Mouse (Mus musculus) gonadal fat pad, adult 2 months (tissue): ENCODE results near the gene Klc4. TPM values are rescaled to one million over a fixed set of nuclear protein-coding genes. Genes with fewer than 3 reads are reported as not detected.

Experiments used
- DNase-seq: peaks from one replicate; pipeline ENCODE4 v3.0.0-alpha.2; 2012; ENCODE audit warnings: low read depth
- polyA plus RNA-seq: library from polyadenylated mRNA; depleted of rRNA; stranded (reverse); fragments of >200 nt; gene quantifications from 2 replicates; pipeline ENCODE4 v1.2.3, GENCODE M21; 2012

Klc4 gene
- polyA plus RNA-seq, 1 experiment: 20.2 TPM

DNA sequence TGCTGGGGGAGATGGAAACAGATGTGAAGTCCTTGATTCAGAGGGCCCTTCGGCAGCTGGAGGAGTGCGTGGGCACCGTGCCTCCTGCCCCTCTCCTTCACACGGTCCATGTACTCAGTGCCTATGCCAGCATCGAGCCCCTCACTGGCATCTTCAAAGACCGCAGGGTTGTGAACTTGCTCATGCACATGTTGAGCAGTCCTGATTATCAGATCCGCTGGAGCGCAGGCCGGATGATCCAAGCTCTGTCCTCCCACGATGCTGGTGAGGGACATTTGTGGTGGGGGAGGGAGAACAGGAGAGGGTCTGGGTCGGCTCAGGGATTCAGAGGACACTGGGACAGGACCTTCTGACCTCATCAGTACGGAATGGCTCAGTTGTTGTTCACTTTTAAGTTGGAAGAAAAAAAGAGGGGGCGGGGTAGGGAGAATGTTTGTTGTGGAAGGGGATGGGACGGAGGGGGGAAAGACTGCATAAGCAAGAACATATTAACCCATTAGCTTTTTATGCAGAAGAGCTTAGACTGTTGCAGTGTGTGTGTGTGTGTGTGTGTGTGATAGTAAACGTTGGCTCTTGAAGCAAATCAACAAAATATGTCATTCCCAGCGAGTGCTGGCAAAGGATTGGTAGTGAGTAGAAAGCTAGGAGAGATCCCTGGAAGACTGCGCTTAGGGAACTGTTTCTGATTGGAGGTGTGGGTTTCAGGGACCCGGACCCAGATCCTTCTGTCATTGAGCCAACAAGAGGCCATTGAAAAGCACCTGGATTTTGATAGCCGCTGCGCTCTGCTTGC, 6.1 kb upstream of the Klc4 start:
- DNase-seq: no peak

DNA sequence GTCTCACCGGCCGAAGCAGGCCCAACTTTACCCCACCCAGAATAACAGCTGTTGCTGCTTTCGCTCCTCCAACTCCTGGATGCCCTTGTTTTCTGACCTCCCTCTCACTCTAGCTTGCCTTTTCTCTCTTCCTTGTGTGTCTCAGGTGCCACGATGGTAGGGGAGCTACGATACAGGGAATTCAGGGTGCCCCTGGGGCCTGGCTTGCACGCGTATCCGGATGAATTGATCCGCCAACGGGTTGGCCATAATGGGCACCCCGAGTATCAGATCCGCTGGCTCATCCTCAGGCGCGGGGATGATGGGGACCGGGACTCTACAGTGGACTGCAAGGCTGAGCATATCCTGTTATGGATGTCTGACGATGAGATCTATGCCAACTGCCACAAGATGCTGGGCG, 5.5 kb upstream of the Klc4 start:
- DNase-seq: no peak

DNA sequence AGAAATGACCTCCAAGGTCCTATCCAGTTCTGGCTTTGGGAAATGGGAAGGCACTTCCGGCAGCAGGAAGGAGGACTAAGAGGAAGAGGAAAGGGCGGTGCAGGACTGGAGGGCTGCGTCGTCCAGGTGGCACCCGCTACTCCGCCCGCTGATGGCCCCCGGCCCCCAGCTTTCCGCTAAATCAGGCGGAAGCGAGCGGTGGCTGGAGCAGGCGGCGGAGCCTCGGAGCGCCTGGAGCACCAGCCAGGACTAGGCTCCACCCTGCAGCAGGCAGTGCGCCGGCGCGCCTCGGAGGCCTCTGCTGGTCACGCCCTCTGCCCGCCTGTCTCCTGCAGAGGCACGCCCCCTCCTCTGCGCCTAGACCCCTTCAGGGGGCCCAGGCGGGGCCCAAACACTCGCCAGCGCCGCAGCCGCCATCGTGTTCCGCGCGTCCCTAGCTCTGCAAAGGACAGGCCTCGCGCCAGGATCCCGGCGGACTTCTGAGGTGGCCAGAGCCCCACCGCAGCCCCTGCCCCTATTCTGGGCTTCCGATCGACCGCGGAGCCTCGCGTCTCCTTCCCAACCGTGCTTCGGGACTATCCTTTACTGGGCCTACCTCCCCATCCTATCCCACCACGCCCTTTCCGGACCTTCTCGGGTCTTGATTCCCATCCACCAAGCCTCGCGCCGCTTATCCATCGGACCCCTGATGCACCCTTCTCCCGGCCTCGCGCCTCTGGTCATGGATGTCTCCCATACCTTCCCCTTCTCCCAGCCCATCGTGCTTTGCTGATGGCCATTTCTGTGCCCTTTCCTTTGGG, 4.6 kb upstream of the Klc4 start, which contains the start of gene Cul7:
Gene Cul7 (plus strand): TSS at position 106 of the 800 bp plus-strand sequence.
- DNase-seq: no peak

DNA sequence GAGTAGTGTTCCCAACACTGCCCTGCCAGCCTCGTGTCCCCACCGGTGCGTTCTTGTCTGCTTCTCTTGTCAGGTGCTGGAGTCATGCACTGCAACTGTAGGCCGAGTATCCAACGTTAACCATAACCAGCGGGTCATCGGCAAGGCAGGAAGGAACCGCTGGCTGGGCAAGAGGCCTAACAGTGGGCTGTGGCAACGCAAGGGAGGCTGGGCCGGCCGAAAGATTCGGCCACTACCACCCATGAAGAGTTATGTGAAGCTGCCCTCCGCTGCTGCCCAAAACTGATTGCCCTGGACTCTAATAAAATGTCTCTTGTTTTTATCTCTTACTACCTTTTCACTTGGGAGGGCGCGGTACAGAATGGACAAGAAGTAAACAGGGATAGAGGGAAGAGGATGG, 4.0 kb upstream of the Klc4 start:
- DNase-seq: no peak

DNA sequence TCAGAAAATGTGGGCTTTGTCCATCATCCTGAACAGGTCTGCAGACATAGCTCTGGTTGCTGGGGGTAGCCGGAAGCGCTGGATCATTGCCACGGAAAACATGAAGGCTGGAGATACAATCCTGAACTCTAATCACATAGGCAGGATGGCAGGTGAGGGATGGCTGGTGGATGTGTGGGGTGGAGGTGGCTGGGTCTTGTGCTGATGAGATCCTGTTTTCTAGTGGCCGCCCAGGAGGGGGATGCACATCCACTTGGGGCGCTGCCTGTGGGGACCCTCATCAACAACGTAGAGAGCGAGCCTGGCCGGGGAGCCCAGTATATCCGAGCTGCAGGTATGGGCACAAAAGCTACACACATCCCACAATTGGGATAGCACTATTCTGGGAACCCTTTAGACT, 2.6 kb upstream of the Klc4 start:
- no peak for DNase-seq

DNA sequence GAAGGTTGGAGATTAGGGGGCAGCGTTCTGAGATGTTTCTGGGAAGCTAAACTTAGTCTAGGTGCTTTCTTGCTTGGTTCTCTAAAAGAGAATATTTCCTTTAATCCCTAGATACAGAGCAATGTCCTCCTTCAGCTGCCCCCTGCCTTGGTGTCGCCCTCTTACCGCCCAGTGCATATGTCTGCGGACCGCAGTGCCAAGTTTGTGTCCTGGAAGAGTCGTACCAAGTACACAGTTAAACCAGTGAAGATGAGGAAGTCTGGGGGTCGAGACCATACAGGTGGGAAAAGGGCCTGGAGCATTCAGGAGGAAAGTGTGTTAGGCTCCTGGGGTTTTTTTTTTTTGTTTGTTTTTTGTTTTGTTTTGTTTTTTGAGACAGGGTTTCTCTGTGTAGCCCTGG, 1.5 kb upstream of the Klc4 start:
- DNase-seq: no peak

DNA sequence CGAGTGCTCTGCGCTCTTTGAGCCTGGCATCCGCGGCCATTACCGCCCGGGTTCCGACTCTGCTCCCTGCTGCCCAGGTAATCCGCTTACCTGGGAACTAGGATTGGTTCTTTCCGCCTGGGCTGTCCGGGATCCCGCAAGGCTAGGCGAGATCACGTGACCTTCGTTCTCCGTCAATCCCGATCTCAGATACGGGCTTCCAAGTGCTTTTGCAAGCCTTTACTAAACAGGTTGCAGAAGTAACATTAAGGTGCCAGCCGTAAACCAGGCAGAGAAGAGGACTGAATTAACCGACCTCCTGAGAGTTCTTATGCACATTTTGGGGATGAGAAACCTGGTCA, 470 bp upstream of the Klc4 start:
- no peak for DNase-seq

DNA sequence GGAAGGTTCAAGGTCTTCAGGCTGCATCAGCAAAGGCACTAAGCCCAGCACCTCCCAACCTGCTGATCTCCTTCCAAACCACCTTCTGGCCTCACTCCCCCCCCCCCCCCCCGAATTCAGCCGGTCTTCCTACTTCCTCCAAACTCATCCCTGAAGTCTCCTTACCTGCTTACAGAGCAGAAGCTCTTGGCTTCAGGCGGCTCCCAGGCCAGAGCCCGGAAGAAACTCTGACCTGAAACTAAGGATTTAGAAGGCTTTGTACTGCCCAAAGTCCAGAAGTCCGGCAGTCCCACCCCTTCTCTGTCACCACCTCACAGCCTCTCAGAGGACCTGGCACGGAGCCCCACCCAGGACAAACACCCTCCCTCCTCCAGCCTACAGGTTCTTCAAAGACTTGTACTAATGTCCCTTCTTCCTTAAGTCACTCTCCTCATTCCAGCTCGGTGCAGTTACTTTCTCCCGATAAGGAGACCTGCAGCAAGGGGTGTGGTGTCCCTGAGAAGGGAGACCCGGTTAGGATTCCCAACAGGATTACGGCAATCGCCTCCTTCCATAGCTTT, 826 bp downstream of the Klc4 start:
- no peak for DNase-seq

DNA sequence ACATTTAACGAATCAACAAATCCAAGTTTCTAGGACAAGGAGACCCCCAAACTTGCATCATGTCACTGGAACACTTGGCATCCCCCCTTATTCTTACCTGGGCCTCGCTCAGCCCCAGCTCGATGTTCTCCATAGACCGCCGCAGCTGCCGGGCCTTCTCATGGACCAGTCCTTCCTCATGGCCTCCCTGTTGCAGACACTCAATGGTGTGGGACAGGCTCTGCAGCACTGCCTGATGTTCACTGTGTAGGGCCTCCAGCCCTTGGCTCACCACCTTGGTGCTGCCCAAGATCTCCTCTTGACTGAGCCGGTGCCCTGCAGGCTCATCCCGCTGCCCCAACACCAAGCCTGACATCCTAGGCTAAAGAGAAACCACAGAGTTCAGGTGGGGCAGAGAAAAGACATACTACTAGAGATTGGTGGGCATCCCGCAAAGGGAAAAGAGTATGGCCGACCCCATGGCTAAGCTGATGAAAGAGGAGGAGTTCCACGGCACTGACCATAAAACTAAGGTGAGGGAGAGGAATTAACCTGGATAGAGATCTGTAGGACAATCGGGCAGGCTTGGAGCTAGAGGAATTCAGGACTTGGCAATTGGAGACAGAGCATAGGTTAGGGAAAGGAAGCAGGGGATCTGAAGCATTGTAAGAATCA, 1.5 kb downstream of the Klc4 start:
- no peak for DNase-seq

DNA sequence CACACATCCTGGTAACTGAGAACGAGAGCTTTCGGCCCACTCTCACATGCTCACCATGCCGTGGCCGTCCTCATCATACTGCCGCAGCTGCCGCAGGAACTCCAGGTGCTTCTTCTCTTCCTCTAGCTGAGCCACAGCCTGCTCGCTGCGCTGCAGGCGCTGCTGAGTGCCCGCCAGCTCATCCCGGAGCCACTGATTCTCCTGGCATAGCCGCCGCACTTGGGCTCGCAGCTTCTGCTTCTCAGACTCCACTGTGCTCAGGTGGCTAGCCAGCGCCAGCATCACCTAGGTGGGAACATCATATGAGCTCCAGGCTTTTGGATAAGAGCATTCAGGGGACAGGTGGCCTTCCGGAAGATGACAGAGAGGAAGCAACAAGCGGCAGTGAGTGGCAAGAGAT, 3.8 kb downstream of the Klc4 start:
- no peak for DNase-seq

DNA sequence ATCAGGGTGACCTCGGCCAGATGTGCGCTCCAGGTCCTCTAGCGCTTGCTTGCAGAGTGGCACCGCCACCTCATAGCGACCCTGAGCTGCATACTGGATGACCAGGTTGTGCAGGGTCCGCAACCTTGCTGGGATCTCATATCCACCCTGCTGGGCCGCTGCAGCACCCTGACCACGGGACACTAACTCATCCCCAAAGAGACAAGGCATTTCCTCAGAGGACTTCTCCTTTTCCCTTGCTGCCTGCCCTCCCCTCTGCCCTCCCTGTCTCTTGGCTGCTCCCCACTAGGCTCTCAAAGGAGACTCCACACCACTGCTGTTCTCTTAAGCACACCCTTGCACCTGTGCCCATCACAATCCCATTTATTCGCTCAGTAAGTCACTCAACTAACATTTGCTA, 5.9 kb downstream of the Klc4 start:
- no peak for DNase-seq

DNA sequence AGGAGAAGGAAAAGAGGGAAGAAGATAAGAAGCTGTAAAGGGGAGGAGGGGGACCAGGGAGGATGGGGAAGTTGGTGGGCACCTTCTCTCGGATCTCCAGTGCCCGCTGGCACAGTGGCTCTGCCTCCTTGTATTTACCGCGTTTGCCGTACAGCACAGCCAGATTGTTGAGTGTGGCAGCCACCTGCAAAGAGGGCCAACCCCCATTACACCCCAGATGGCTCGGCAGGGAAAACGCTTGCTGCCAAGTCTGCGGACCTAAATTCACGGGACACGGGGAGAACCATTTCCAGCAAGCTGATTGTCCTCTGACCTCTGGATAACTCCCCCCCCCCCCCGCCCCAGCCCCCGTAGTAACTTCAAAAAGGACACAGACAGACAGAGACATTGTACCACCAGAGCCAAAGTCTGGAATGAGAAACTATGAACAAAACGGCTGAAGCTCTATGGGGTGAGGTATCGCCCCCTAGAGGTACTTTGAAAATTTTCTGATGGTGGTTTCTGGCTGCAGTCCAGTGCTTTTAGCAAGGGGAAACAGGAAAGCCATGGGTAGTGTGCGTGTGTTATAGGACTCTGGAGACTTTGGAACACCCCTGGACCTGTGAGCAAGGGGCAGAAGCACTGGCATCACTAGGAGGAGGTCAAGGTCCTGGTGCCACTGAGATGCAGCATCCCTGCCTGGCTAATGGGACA, 8.8 kb downstream of the Klc4 start:
- no peak for DNase-seq

DNA sequence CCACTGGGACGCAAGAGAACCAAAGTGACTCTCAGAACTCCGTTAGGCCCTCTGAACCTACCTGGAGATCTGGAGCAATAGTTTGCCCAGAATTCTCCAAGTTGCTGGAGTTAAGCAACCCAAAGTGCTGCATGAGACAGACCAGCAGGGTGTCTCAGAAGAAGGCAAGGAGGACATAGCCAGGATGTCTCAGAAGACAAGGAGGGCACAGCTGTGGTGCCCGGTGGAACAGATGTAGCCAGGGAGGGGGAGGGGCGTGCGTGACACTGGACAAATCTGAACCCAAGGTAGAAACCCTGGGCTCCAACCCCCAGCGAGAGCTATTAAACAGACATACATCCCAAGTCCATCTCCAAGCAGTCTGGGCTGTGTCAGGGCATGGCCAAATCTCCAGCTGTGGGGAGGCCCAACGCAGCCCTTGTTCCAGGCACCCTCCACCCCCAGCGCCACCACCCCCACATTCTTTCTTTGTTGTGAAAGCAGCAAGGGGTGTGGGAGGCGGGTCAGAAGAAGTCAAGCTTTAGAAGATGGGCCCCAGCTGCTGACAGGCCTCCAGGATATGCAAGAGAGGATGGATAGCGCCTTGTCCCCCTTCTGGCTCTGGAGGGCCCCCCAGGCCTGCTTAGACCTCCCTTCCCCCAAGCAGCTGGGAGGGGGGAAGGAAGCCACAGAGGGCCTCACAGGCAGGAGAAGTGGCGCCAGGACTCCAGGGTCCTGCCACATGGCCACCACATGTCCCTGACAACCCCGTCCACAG, 16.0 kb downstream of the Klc4 start:
- DNase-seq: no peak

DNA sequence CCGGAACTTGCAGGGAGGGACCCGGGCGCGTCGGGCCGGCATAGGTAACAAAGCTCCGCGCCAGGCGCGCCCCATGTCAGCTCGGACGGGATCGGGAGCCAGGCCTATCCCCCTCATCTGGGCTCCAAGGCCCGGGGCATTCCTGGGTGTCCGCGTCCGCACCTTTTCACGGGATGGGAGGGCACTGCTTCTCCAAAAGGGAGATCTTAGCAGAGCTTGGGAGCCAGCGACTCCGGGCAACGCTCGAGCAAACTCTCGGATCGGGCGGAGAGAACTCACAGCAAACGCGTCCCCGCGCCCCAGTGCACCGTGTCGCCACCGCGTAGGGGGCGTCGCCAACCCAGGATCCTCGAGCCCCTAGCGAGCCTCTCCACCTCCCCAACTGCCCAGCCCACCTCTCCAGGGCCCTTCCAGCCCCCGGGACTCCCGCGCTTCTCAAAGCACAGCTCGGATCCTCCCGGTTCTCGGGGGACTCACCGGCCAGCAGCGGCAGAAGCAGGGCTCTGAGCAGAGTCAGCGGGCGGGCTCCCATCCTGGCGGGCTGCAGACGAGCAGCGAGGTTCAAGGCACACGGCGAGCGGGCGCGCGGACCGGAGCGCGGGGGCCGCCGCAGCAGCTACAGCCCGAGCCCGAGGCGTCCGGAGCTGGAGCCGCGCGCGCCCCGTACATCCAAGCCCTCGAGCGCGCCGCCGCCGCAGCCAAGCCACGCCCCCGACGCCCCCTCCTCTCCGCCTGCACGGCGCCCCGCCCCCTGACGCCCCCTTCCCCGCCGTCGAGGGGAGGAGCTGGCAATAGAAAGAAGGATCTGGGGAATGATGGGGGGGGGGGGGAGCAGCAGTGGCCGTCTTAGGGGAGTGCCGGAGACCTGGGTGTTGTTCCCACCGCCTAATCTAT, 16.8 kb downstream of the Klc4 start, which contains the start of gene Ptk7:
Gene Ptk7 (minus strand): TSS at position 714 of the 894 bp plus-strand sequence.
- no peak for DNase-seq

DNA sequence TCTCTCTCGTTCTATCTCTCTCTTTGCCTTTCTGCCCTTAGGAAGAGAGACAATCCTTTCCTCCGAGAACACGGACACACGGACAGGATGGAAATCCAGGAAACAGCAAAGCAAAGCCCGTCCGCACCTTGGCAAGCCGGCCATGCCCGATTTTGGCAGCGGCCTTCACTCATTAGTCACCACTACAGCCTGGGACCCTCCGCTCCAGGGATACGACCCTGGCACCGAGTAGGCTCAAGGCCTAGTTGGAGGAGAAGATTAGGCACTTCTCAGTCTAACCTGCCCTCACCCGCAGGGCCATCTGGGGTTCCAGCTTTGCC, 17.4 kb downstream of the Klc4 start:
- no peak for DNase-seq

DNA sequence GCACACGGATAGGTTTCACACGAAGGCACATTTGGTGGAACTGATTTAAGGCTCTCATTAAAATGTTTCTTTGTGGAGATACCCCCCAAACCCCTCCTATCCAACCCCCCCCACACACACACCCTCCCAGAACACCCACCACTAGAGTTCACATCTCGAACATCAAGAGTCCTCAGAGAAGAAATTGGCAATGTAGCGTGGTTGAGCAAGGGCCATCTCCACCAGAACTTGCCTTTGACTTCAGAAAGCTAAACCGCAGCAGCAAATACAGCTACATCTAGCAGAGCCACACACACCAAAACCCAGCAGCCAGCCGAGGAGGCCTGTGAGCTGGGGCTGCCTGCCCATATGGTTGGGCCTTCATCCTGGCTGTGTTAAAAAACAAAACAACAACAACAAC, 18.4 kb downstream of the Klc4 start:
- DNase-seq: no peak

DNA sequence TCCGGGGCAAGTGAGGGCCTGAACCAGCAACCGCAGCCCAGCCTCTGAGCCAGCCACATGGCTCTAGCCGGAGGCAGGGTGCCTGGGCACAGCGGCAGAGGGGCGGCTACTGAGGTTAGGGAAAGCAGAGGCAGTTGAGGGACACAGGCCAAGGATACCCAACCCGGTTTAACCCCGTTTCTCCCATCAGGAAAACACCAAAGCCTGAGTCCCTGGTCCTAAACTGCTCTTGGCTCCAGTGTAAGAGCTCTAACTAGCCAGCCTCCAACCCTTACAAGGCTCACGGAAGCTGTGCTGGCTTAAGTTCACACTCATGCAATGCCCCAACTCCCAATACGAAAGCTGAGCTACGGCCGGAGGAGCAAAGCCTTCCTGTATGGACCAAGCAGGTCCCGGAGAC, 21.2 kb downstream of the Klc4 start:
- no peak for DNase-seq

DNA sequence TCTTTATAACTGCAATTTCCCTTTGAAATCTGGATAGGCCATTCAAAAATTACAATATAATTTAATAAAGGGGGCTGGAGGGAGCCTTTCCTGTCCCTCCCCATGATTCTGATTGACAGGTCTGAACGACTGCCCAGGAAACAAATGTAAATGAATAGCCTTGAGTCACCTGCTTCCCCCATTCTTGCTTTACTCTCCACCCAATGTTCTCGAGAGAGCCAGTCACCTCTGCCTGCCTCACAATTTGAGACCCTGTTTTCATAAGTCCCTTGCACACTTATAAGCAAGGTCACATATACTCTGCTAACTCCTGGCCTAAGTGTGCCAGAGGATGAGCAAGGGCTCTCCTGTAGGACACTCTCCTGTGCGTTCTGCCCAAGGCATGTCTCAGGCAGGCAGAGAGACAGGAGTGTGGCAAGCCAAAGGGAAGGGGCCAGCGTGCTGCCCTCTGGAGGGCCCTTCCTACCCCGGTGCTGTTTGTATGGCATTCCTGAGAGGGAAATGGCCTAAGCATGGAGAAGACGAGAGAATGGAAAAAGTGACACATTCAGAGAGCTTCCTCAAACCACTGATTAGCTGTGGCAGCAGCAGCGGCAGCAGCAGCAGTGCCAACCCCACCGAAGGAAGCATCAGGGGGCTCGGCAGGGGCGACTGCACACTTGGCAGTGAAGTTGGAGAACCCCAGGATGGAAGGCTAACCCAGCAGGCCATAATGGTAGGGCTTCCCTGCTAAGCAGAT, 21.8 kb downstream of the Klc4 start:
- no peak for DNase-seq

DNA sequence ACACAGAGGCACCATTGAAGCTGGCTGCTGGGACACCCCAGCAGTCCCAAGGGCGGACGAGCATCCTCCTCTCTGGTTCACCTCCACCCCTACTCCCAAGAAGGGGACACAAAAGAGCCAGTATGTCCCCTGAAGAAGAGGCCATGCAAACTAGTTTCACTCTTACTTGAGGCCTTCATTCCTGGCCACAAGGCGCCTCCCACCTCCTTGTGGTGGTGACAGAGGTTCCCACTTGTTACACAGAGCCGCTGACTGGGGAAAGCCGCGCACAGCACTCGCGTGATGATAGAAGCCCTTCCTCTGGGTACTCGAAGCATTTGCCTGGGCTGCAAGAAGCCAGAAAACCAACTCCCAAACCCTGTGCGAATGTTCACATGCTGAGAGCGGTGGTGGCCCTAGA, 23.6 kb downstream of the Klc4 start:
- no peak for DNase-seq

DNA sequence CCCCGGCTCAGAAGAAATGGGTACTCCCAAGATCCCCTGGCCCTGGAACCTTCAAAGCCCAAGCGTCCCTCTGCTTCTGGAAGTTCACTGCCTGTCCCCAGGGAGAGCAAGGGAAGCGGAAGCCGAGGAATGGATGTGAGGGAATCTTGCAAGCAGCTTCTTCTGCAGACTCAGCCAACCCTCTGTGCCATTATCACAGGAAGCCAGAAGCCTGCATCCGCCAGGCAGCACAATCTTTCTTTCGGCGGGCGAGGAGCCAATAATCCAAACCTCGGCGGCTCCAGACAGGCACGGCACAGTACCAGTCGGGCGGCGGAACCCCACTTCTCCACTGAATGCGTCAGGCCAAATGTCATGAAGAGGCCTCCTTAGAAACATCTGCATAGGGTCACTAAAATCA, 24.5 kb downstream of the Klc4 start:
- DNase-seq: no peak
